Mouse (Mus musculus) left cerebral cortex, adult 11 months (tissue): ENCODE measurements at regions not wholly inside any gene's neighbourhood (a gene's known extent, or its start where the extent isn't known, plus 50 kb on each side); places are given as distances from the start of the nearest gene placed in this dataset.

Source experiments
- DNase-seq: peaks from one replicate; pipeline ENCODE4 v3.0.0; 2022; ENCODE audit warnings: low spot score

GRCm38 (mm10) chr3:132484814-132485213 lies 144.8 kb upstream of the Gimd1 start:
- no peak for DNase-seq

GRCm38 (mm10) chr3:132485553-132485952 lies 144.1 kb upstream of the Gimd1 start:
- no peak for DNase-seq

- DNase-seq = no peak
These were observed 123.5 kb upstream of the Gimd1 start for GRCm38 (mm10) chr3:132506095-132506494.

DNA sequence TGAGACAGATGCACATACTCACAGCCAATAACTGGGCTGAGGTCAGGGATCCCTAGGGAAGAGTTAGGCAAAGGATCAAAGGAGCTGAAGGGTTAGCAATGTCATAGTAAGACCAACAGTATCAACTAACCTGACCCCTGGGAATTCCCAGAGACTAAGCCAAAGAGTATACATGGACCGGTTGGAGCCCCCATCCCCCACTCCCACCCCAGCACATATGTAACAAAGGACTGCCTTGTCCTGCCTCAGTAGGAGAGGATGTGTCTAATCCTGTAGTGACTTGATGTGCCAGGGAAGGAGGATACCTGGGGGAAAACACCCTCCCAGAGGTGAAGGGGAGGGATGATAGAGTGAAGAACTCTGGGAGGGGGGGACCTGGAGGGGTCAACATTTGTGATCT lies 119.4 kb upstream of the Gimd1 start:
- DNase-seq = no peak

GRCm38 (mm10) chr3:132512526-132513102 lies 117.0 kb upstream of the Gimd1 start:
- DNase-seq = no peak

- DNase-seq = no peak
These were observed 96.2 kb upstream of the Gimd1 start for GRCm38 (mm10) chr3:132533323-132533904.

DNA sequence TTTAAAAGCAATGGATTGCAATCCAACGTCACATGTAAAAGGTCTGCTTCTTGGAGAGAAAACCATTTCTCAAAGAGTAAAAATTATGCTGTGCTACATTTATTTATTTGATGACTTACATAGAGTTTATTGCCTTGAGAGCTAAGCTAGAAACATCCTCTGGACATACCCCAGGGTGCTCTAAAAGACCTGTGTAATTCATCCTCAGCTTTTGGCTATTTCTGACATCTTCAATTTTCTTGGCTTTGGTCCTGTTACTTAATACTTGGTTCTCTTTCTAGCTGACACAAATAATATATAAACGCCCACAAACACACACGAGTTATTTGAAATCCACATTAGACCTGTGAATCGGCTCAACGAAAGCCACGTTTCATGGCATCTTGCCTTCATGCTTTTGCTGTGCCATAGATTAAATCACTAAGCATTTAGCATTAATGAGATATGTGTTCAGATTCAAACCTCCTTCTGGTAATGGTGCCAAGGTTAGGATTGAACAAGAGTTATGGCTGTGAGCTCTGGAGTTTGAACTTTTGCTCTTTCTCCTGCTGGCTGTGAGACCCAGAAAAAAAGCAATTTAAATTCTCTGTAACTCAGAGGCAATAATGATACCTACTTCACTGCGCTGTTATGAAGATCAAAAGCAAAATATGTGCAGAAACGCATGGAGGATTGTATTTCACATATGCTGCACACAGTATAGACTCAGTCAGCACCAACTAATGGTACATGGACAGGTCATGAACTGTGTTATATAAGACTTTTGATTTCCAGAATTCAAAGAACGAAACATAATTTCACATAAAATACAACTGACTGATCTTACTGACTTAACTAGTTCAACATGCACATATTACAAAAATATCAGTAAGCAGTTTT lies 89.6 kb upstream of the Gimd1 start:
- no peak for DNase-seq

- DNase-seq = no peak
These were observed 78.3 kb upstream of the Gimd1 start for GRCm38 (mm10) chr3:132551238-132551808.

DNA sequence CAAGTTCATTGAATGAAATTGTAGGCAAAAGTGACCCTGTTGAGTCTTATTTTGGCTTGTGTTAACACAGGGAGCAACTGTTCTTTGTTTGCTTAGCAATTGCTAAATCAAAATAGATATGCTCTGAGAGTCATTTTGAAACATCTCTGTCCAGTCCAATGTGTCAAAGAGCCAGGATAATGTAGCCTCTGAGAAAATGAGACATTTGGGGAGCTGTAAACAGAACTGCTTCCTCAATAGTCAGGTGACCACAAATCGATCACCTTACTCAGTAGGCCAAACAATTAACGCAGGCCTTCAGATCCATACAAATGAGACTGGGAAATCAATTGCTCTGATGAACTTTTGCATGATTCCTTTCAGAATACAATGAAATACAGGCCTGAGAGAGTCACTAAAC lies 63.9 kb upstream of the Gimd1 start:
- no peak for DNase-seq

- DNase-seq = no peak
These were observed 63.3 kb upstream of the Gimd1 start for GRCm38 (mm10) chr3:132566301-132566700.
